Mouse (Mus musculus): ENCODE measurements at regions not wholly inside any gene's neighbourhood (a gene's known extent, or its start where the extent isn't known, plus 50 kb on each side); places are given as distances from the start of the nearest gene placed in this dataset.

GRCm38 (mm10) chr13:97652279-97652678, 108.2 kb downstream of the Gm10260 start:
- TF ChIP-seq CTCF (IDR thresholded peaks at IDR 0.05; ENCODE audit: borderline replicate concordance, extremely low read depth, insufficient read depth, insufficient read length) (no peak), POLR2A (IDR thresholded peaks at IDR 0.05; ENCODE audit: borderline replicate concordance, extremely low read depth, insufficient read depth, insufficient read length, poor library complexity, severe bottlenecking) (no peak)
